8 mouse cellular contexts compared by ENCODE assay signal in genomic region chr4:41639913-41640507, GRCm38 (mm10). TPM values are rescaled to one million over a fixed set of nuclear protein-coding genes. Genes with fewer than 3 reads are reported as not detected.
DNase-seq lines count a peak whose midpoint lies in the region; ATAC-seq and TF ChIP-seq lines count a peak whose summit lies in the region.

Gene Enho, minus strand, starts transcription at chr4:41640324.

- H3K27ac ChIP-seq in lung, embryonic 14.5 days (ENCODE audit: low read depth), result peak within 1 kb of the TSS; percentile 60
- H3K27ac ChIP-seq in olfactory bulb, adult 2 months (ENCODE audit: insufficient read depth, low read depth, low read length), result peak within 1 kb of the TSS; percentile 76

- peak within 1 kb of the TSS; percentile 72 for H3K9ac ChIP-seq in lung, embryonic 14.5 days

- H3K9me3 ChIP-seq in lung, embryonic 14.5 days (ENCODE audit: low read depth, low read length), result no peaks in the 10 kb centered on the region

- H3K27me3 ChIP-seq in lung, embryonic 14.5 days (ENCODE audit: insufficient read depth, low read length), result no peaks in the 10 kb centered on the region; the same call in 1 of the 2 replicates

- peak; percentile 35; the same call in 1 of the 2 replicates for TF ChIP-seq POLR2A in olfactory bulb, adult 2 months (IDR thresholded peaks at IDR 0.05; ENCODE audit: insufficient read depth, low read depth, low read length)

- H3K4me1 ChIP-seq in lung, embryonic 14.5 days (ENCODE audit: insufficient read depth), result peaks cover 12% of the 10 kb centered on the region; the same call in 1 of the 2 replicates
- H3K4me1 ChIP-seq in olfactory bulb, adult 2 months (ENCODE audit: control insufficient read depth, insufficient read depth, low read length), result peaks cover 48% of the 10 kb centered on the region

- under 1% methylated on average over 68 of the region's 74 CpGs for WGBS in lung, embryonic 14.5 days
- under 1% methylated on average over 74 of the region's 74 CpGs for WGBS in olfactory bulb, adult 2 months

- peak within 1 kb of the TSS; percentile 58 for H3K4me3 ChIP-seq in lung, embryonic 14.5 days (ENCODE audit: low read depth, low read length)
- peak within 1 kb of the TSS; percentile 69 for H3K4me3 ChIP-seq in olfactory bulb, adult 2 months (ENCODE audit: insufficient read depth, low read depth, low read length)

- DNase-seq in MEL-GATA-1-ER (ENCODE audit: extremely low read depth, low read depth), result peak; percentile 67
- peak; percentile 96 for DNase-seq in cerebellum, adult 8-10 months
- DNase-seq in forelimb bud, embryonic 11.5 days (ENCODE audit: low read depth, low spot score), result peak; percentile 93
- peak; percentile 97 for DNase-seq in heart, postnatal 4 days
- DNase-seq in layer of hippocampus, adult 8-10 months (ENCODE audit: low spot score in 2 of 2), result peak; percentile 93 to 94
- peak; percentile 98 for DNase-seq in lung, embryonic 14.5 days
- DNase-seq in thymus, adult 18-20 months, result peak; percentile 74 to 76

- ATAC-seq in lung, embryonic 14.5 days (ENCODE audit: insufficient read depth), result peak; percentile 93

- H3K36me3 ChIP-seq in lung, embryonic 14.5 days (ENCODE audit: insufficient read depth), result no peaks in the 10 kb centered on the region

- no peak for TF ChIP-seq CTCF in lung, embryonic 14.5 days (IDR thresholded peaks at IDR 0.05; ENCODE audit: low read depth)
- no peak for TF ChIP-seq CTCF in olfactory bulb, adult 2 months (IDR thresholded peaks at IDR 0.05; ENCODE audit: insufficient read depth, low read depth, low read length)

- peak within 1 kb of the TSS; percentile 87 for H3K4me2 ChIP-seq in lung, embryonic 14.5 days

RNA-seq across cellular contexts. Expression of gene Enho, which starts in this region (rescaled TPM):
- total RNA-seq in heart, postnatal 4 days (2021), result 1 to 10 TPM; 5.5 to 5.8 TPM
- 10 to 100 TPM; 51.7 to 56.4 (median 54.1) TPM for total RNA-seq in layer of hippocampus, adult 8-10 months (2022)
- polyA plus RNA-seq in lung, embryonic 14.5 days (2014; fragmentation: Nextera tagmentation; extraction: Ambion mirVana), result 11.5 and 15.4 TPM in 2 replicates
- not detected in 2 replicates for polyA plus RNA-seq in olfactory bulb, adult 2 months (2012; ENCODE audit: insufficient read depth, insufficient read length, low replicate concordance, missing spikeins)

Comparison
In these comparisons a context has a peak if more than half of its experiments do, and no peak if none do; other contexts are left out.
1. Peak in every context shown above with its lines: DNase-seq, ATAC-seq, H3K4me3 ChIP-seq and H3K27ac ChIP-seq.
2. RNA of gene Enho (total RNA-seq): 51.7 to 56.4 TPM in layer of hippocampus, adult 8-10 months; 5.5 to 5.8 TPM in heart, postnatal 4 days; every median in the first group is over 4 times any median in the second.
3. RNA of gene Enho (polyA plus RNA-seq): 11.5 to 15.4 TPM in lung, embryonic 14.5 days; not detected in olfactory bulb, adult 2 months; every median in the first group is over 10 times any median in the second.